Mouse (Mus musculus): ENCODE results near the gene Paqr7. TPM values are rescaled to one million over a fixed set of nuclear protein-coding genes. Genes with fewer than 3 reads are reported as not detected.

Gene Paqr7
- polyA plus RNA-seq, 1 experiment from 2014 or later, result 6.7 TPM

DNA sequence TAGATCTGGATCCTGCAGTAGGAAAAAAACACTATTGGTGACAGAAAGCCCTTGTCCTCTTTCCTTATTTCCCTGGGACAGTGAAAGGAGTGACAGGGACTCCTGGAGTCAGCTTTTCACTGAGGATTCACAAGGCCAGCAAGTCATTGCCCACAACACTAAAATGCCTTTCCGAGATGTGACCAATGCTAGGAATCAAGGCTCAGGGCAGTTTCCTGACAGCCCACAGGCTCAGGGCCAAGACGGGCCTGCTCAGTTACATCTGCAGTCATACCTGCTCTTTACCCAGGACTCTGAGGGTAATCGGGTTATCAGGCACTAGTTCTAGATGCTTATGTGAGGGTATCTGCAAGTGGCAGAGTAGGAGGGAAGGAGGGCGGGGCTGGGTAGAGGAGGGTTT, 26.9 kb downstream of the Paqr7 start:
- Histone ChIP-seq H3K27ac (no peak overlapping the region), H3K36me3 (peaks cover 65% of the 10 kb centered on the region), H3K9ac (no peak overlapping the region), H3K4me1 (no peaks in the 10 kb centered on the region), H3K4me2 (no peak overlapping the region), H3K9me3 (no peaks in the 10 kb centered on the region), H3K4me3 (no peak overlapping the region), H3K27me3 (no peaks in the 10 kb centered on the region)
- 84% methylated on average over 4 of the region's 4 CpGs for WGBS
- no peak for ATAC-seq (ENCODE audit: borderline replicate concordance, extremely low read depth, low FRiP score, low TSS enrichment)

DNA sequence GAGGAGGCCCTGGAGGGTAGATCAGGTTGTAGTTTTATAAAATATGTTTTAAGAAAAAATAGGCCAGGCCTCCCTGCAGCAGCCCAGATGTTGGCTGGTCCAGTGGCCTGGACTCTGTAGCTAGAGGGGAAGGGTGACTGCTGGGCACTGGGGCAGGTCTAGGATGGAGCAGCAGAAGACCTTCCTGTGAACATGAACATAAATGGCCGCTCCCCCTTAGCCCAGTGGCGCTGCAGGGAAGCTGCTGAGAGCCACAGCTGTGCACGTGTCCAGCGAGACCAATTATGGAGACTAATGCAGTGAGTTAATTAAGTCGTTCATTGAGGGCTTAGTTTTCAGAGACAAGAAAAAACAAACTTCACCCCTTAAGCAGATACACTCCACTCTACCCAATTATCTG, 29.3 kb downstream of the Paqr7 start:
- Histone ChIP-seq H3K27me3 (no peaks in the 10 kb centered on the region), H3K9me3 (no peaks in the 10 kb centered on the region), H3K36me3 (peaks cover 88% of the 10 kb centered on the region), H3K4me1 (no peaks in the 10 kb centered on the region), H3K4me2 (no peak overlapping the region), H3K9ac (no peak overlapping the region), H3K4me3 (no peak overlapping the region), H3K27ac (no peak overlapping the region)
- 75% methylated on average over 5 of the region's 5 CpGs for WGBS
- ATAC-seq (ENCODE audit: borderline replicate concordance, extremely low read depth, low FRiP score, low TSS enrichment), result no peak

DNA sequence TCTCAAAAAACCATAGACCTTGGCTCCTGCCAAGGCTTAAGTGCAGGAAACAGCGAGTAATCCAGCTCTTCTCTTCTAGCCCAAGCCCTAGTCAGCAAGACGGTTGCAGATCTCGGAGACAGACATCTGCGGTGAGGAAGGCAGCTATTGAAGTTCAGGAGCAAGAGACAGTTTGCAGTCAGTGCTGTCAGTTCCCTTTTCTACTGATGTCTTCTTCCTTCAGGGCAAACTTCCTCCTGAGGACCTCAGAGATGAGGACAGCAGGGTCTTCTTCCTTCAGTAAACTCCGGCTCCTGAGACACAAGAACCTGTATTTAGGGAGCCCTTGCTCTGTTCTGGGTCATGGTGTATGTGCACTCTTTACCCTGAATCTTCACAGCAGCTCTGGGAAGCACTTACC, 29.7 kb downstream of the Paqr7 start:
- Histone ChIP-seq H3K4me1 (no peaks in the 10 kb centered on the region), H3K9ac (no peak overlapping the region), H3K27me3 (no peaks in the 10 kb centered on the region), H3K4me3 (no peak overlapping the region), H3K27ac (no peak overlapping the region), H3K9me3 (no peaks in the 10 kb centered on the region), H3K4me2 (no peak overlapping the region), H3K36me3 (peaks cover 85% of the 10 kb centered on the region)
- no peak for ATAC-seq (ENCODE audit: borderline replicate concordance, extremely low read depth, low FRiP score, low TSS enrichment)
- WGBS, result 77% methylated on average over 5 of the region's 5 CpGs

DNA sequence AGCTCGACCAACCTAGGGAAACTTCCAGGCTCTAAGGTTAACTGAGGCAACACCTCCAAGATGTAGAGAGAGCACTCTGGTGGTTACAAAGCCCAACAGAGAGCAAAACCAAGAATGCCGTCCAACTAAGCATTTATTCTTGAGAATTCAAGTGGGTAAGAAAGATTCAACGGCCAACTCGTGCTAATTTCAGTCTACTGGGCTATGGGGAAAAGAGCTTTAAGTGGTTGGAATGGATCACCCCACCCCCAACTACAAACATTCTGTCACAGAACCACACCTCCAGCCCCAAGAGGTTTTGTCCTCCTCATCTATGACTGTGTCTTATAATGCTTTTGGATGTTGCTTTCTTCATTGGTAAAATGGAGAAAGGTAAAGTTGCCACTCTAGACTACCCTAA, 36.4 kb downstream of the Paqr7 start:
- no peak overlapping the region for H3K4me2 ChIP-seq
- peaks cover 29% of the 10 kb centered on the region for H3K4me1 ChIP-seq
- no peak overlapping the region for H3K9ac ChIP-seq
- ATAC-seq (ENCODE audit: borderline replicate concordance, extremely low read depth, low FRiP score, low TSS enrichment), result no peak
- H3K27ac ChIP-seq, result peak overlapping the region; percentile 38
- no peak overlapping the region for H3K4me3 ChIP-seq
- no peaks in the 10 kb centered on the region for H3K9me3 ChIP-seq
- peaks cover 28% of the 10 kb centered on the region for H3K36me3 ChIP-seq
- no peaks in the 10 kb centered on the region for H3K27me3 ChIP-seq
- 41% methylated on average over 4 of the region's 4 CpGs for WGBS

DNA sequence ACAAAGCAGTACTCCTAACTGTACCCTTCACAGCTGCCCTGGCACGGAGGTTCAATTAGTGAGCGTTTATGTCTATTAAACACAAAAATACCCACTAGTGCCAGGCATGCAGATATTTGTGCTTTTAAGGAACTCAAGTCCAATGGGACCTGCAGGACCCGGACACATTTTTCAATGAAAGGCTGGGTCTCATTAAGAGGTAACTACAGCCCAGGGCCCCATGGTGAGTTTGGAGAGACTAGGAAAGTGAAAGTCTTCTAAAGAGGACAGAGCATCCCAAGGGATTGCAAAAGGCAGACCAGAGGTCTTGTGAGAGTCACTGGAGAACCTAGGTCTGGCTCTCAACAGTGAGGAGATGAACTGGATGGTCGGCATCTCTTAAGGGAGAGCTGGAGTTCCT, 36.9 kb downstream of the Paqr7 start:
- H3K9ac ChIP-seq, result peak overlapping the region; percentile 73; the same call in 1 of the 2 replicates

DNA sequence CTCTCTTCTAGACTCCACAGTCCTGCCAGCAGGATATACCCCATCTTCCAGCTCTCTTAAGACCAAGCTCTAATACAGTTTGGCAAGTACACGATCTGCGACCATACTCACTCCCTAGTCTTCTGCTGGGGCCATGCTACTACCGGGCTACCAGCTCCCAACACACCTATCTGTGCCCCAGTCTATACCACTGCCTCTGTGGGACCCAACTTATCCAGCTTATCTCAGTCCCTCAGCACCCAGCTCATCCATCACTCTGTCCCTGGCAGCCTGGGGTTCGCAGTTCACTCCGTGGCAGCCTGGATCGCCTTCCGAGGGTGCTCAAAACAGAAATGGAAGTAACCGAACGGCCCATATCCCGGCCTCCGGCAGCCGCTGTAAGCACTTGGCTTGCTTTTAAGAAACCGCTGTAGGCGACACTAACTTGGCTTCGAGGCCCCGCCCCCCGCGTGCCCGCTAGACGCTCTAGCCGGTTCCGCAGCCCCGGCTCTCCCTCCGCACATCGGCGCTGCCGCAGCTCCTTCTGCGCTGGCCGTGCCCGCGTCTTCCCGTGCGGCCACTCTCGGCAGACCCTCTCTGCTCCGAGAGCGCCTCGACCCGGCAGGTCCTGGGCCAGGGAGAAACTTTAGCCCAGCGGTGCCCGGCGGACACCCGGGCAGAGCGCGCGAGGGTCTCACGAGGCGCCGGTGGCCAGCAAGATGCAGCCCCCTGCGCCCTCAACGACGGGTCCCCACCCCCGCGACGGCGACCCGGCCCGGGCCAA, 37.8 kb downstream of the Paqr7 start:
- H3K9me3 ChIP-seq, result no peaks in the 10 kb centered on the region
- H3K9ac ChIP-seq, result peak overlapping the region; percentile 73
- peak overlapping the region; percentile 88 for H3K4me3 ChIP-seq
- peak overlapping the region; percentile 88 for H3K27ac ChIP-seq
- peaks cover 28% of the 10 kb centered on the region for H3K36me3 ChIP-seq
- H3K4me2 ChIP-seq, result peak overlapping the region; percentile 87
- ATAC-seq (ENCODE audit: borderline replicate concordance, extremely low read depth, low FRiP score, low TSS enrichment), result peak; percentile 21
- WGBS, result under 1% methylated on average over 54 of the region's 57 CpGs
- H3K4me1 ChIP-seq, result peaks cover 29% of the 10 kb centered on the region
- H3K27me3 ChIP-seq, result no peaks in the 10 kb centered on the region

More for the DNA sequence above, 36.9 kb downstream of the Paqr7 start:
- Histone ChIP-seq H3K4me3 (no peak overlapping the region), H3K4me2 (peak overlapping the region; percentile 87), H3K27ac (no peak overlapping the region), H3K4me1 (peaks cover 29% of the 10 kb centered on the region), H3K36me3 (peaks cover 28% of the 10 kb centered on the region), H3K27me3 (no peaks in the 10 kb centered on the region), H3K9me3 (no peaks in the 10 kb centered on the region)
- ATAC-seq (ENCODE audit: borderline replicate concordance, extremely low read depth, low FRiP score, low TSS enrichment), result no peak
- 81% methylated on average over 4 of the region's 4 CpGs for WGBS

DNA sequence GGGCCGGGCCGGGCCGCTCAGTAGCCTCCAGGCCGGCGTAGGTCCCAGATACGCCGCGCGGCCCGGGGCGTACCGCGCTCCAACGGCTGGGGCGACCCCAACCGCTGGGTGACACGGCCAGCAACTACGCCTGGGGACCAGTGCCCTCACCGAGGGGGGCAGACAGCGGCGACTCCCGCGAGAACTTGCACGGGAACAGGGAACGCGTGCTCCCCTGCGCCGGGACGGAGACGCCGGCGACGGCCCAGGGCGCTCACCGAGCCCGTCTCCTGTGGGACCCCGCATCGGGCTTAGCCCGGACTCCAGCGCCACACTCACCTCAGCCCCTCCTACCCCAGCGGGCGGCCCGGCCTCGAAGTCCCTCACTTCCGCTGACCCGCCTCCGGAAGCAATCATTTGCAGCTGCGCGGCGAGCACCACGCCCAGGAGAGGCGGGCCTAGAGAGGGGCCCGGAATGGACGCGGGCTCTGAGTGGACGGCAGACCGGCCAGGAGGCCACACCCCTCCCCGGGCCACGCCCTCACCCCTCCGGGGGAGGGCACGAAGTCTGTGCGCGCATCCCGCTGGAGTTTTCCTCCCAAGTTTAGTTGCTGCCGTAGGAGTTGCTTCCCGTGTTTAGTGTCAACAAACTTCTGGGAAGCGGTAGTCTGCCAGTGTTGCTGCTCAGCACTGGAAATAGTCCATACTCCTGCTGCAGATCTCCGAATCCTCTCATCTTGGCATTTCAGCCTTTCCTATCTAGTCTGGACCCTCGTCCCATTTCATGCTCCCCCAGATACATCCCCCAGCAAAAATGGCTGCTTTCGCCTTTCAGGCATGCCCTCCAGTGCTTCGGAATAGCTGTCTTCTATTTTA, 38.7 kb downstream of the Paqr7 start, which contains the start of gene Mtfr1l:
Mtfr1l (minus strand) TSS at position 456 of the 855 bp plus-strand sequence.
- WGBS, result under 1% methylated on average over 71 of the region's 71 CpGs
- peaks cover 26% of the 10 kb centered on the region for H3K36me3 ChIP-seq
- no peaks in the 10 kb centered on the region for H3K9me3 ChIP-seq
- peak within 1 kb of the TSS; percentile 88 for H3K27ac ChIP-seq
- peak within 1 kb of the TSS; percentile 73 for H3K9ac ChIP-seq
- H3K4me2 ChIP-seq, result peak within 1 kb of the TSS; percentile 87
- no peaks in the 10 kb centered on the region for H3K27me3 ChIP-seq
- peak; percentile 97 for ATAC-seq (ENCODE audit: borderline replicate concordance, extremely low read depth, low FRiP score, low TSS enrichment)
- H3K4me3 ChIP-seq, result peak within 1 kb of the TSS; percentile 88
- H3K4me1 ChIP-seq, result peaks cover 29% of the 10 kb centered on the region

DNA sequence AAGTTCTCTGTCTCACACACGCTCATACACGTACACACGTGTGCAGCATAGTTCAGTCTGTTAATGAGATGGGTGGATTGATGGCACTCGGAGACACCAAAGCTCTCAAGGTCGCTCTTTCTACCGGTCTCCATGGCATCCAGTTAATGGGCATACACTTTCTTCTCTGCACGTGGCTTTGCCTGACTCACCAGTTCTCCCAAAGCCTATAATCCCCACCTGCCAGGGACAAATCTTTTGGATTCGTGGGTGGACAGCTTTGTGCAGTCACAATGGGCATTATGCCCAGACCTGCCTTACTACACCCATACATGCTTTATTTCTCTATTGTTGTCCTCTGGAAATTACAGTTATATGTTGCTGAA, 39.3 kb downstream of the Paqr7 start:
- peak overlapping the region; percentile 87 for H3K4me2 ChIP-seq
- no peaks in the 10 kb centered on the region for H3K9me3 ChIP-seq
- H3K36me3 ChIP-seq, result peaks cover 22% of the 10 kb centered on the region
- peak overlapping the region; percentile 88 for H3K27ac ChIP-seq
- WGBS, result 11% methylated on average over 8 of the region's 8 CpGs
- peaks cover 29% of the 10 kb centered on the region for H3K4me1 ChIP-seq
- H3K4me3 ChIP-seq, result peak overlapping the region; percentile 88
- peak overlapping the region; percentile 48 for H3K9ac ChIP-seq
- no peak for ATAC-seq (ENCODE audit: borderline replicate concordance, extremely low read depth, low FRiP score, low TSS enrichment)
- H3K27me3 ChIP-seq, result no peaks in the 10 kb centered on the region

DNA sequence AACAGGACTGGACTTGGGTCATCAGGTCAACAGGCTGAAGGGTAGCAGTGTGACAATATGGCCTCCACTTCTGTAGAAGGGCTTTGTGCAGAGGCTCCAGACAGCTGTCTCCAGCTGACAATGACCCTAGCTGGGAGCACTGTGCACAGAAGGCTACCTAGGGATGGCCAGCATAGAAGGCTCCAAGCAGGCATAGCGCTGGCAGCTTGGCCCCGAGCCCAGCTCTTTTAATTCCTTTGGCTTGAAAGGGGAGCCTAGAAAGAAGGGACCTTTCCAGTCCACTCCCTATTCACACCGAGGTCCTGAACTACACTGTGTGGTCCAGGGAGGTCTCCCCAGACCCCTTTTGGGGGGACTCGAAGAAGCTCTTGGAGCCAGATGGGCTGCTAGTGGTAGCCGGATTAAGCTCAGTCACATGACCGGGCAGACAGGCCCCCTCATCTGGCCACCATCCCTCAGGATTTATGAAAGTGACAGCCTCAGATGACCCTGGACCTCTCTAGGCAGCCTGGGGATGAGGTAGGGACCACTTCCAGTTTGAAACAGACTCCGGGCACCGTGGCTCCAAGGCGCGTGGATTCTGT, 42.6 kb downstream of the Paqr7 start:
- Histone ChIP-seq H3K9me3 (no peaks in the 10 kb centered on the region), H3K27me3 (no peaks in the 10 kb centered on the region), H3K27ac (no peak overlapping the region), H3K36me3 (peaks cover 47% of the 10 kb centered on the region), H3K4me1 (peaks cover 9% of the 10 kb centered on the region), H3K9ac (no peak overlapping the region), H3K4me2 (no peak overlapping the region), H3K4me3 (no peak overlapping the region)
- 88% methylated on average over 10 of the region's 10 CpGs for WGBS
- no peak for ATAC-seq (ENCODE audit: borderline replicate concordance, extremely low read depth, low FRiP score, low TSS enrichment)

DNA sequence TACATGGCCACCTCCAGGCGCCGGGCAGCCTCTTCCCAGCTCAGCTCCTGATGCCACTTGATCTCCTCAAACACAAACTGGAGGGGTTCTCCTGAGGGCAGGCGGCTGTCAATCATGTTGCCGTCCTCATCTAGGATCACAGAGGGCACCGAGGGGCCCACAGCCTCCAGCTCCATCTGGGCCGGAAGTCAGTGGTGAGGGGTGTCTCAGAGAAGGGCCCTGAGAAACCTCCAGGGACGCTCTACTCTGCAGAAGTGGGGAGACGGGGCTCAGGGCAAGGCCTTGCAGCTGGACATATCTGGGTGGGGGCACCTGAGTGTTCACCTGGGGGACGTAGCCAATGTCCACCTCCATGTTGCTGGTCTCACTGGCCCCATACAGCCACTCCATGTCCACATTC, 46.2 kb downstream of the Paqr7 start:
- ATAC-seq (ENCODE audit: borderline replicate concordance, extremely low read depth, low FRiP score, low TSS enrichment), result no peak
- H3K36me3 ChIP-seq, result peaks cover 69% of the 10 kb centered on the region

DNA sequence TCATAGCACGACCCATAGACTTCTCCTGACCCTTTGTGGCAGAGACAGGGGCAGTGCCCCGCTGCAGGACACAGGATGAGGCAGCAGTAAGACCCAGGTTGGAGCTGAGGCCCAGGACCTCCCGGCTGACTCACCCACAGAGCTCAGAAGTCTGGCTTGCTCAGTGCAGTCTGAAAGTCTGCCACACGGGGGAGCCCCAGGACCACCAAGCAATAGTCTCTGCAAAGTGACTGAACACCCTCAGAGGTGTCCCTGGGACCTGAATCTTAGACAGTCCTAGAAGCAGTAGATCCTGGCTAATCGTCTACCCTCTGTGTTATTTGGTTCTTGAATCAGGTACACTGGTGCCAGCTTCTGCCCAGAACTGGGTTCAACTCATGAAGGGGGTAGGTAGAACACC, 46.8 kb downstream of the Paqr7 start:
- Histone ChIP-seq H3K36me3 (peaks cover 70% of the 10 kb centered on the region), H3K4me1 (peaks cover 16% of the 10 kb centered on the region), H3K9ac (no peak overlapping the region), H3K4me3 (no peak overlapping the region), H3K27ac (no peak overlapping the region), H3K27me3 (no peaks in the 10 kb centered on the region), H3K9me3 (no peaks in the 10 kb centered on the region), H3K4me2 (no peak overlapping the region)
- WGBS, result 4% methylated on average over 5 of the region's 5 CpGs
- ATAC-seq (ENCODE audit: borderline replicate concordance, extremely low read depth, low FRiP score, low TSS enrichment), result peak; percentile 28

More for the DNA sequence above, 46.2 kb downstream of the Paqr7 start:
- 89% methylated on average over 9 of the region's 9 CpGs for WGBS
- H3K27ac ChIP-seq, result no peak overlapping the region
- H3K4me2 ChIP-seq, result no peak overlapping the region
- no peak overlapping the region for H3K4me3 ChIP-seq
- H3K9ac ChIP-seq, result no peak overlapping the region
- H3K27me3 ChIP-seq, result no peaks in the 10 kb centered on the region
- H3K4me1 ChIP-seq, result peaks cover 11% of the 10 kb centered on the region
- no peaks in the 10 kb centered on the region for H3K9me3 ChIP-seq
